Mouse (Mus musculus): Measurements from ENCODE around the gene Pkm. TPM values are rescaled to one million over a fixed set of nuclear protein-coding genes. Genes with fewer than 3 reads are reported as not detected.

Pkm gene
- polyA plus RNA-seq, 1 experiment: 669 TPM

DNA sequence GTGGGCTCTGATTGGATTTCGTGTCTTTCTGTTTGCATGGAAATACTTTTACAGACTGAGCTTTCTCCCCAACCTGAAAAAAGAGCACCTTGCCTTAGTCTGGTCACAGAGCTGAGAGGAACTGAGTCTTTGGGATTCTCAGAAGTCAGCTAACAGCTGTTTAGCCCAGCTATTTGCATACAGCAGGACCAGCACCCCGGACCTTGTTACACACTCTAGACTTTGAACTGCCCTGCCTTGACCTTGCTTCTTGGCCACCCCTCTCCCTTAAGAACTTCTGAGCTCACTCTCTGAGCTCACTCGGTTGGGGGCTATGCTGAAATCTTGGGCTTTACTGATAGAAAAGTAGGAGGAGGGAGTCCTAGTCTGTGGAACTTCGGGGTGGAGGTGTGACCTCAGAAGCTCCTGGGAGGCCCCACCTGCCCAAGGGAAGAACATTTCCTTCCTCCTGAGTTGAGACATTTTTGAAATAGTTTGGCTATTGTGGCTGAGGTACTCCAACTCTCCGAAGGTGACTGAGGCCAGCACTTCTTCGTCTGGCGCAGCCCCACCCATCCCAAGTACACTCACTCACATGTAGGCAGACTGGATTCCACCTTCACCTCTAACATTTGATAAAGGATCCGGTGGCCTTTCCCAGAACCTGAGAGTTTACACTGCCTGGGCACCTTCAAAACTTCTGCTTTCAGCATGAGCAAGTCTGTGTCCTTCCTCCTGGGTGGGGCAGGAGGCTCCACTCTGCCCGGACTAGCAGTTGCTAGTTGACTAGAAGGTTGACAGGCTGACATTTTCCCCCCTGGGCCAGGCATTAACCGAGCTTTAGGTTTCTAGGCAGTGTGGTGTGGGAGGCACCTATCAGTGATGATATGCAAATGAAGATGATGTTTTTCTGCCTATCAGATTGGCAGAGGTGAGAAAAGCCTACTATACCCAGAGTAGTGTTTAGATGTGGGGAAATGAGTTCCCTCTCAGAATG lies 51.0 kb downstream of the Pkm start:
- no peak overlapping the region for H3K27ac ChIP-seq (ENCODE audit: insufficient read depth, low read depth, low read length)
- H3K27me3 ChIP-seq (replicated peaks; ENCODE audit: control insufficient read depth, insufficient read depth, low read length): no peaks in the 10 kb centered on the region
- peaks cover 14% of the 10 kb centered on the region; the same call in 1 of the 2 replicates for H3K4me1 ChIP-seq (ENCODE audit: control insufficient read depth, insufficient read depth, low read length)
- peak; percentile 82 for DNase-seq
- no peak overlapping the region for H3K4me3 ChIP-seq (ENCODE audit: insufficient read depth, low read depth, low read length)
- TF ChIP-seq CTCF (conservative IDR thresholded peaks at IDR 0.05; ENCODE audit: insufficient read depth, insufficient read length, low read depth, low read length) (no peak), POLR2A (IDR thresholded peaks at IDR 0.05; ENCODE audit: low read depth, low read length) (no peak)
- H3K36me3 ChIP-seq (ENCODE audit: control insufficient read depth, insufficient read depth, low read length): no peaks in the 10 kb centered on the region
- 44% methylated on average over 10 of the region's 10 CpGs for WGBS

DNA sequence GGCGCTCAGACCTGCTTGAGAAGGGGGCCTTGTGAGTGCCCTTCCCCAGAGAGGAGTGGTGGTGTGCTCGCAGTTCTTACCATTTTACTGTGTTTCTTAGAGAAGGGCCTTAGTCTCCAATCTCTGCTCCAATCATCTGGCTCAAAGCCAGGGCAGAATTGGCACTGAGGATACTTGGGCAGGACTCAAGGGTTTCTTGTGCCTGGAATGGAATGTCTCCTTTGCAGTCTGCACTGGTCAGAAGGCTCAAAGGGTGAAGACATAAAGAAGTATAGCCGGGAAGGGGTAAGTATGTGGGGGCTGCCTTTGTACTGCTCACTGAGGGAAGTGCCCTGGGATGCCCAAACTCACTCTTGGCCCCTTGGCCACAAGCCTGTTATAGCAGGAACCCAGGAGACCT lies 53.1 kb downstream of the Pkm start:
- 55% methylated on average over 3 of the region's 3 CpGs for WGBS
- H3K27me3 ChIP-seq (replicated peaks; ENCODE audit: control insufficient read depth, insufficient read depth, low read length): no peaks in the 10 kb centered on the region
- peaks cover 14% of the 10 kb centered on the region; the same call in 1 of the 2 replicates for H3K4me1 ChIP-seq (ENCODE audit: control insufficient read depth, insufficient read depth, low read length)
- no peaks in the 10 kb centered on the region for H3K36me3 ChIP-seq (ENCODE audit: control insufficient read depth, insufficient read depth, low read length)
- H3K27ac ChIP-seq (ENCODE audit: insufficient read depth, low read depth, low read length): no peak overlapping the region
- DNase-seq: peak; percentile 81
- no peak for TF ChIP-seq POLR2A (IDR thresholded peaks at IDR 0.05; ENCODE audit: low read depth, low read length)
- TF ChIP-seq CTCF (conservative IDR thresholded peaks at IDR 0.05; ENCODE audit: insufficient read depth, insufficient read length, low read depth, low read length): no peak
- no peak overlapping the region for H3K4me3 ChIP-seq (ENCODE audit: insufficient read depth, low read depth, low read length)

DNA sequence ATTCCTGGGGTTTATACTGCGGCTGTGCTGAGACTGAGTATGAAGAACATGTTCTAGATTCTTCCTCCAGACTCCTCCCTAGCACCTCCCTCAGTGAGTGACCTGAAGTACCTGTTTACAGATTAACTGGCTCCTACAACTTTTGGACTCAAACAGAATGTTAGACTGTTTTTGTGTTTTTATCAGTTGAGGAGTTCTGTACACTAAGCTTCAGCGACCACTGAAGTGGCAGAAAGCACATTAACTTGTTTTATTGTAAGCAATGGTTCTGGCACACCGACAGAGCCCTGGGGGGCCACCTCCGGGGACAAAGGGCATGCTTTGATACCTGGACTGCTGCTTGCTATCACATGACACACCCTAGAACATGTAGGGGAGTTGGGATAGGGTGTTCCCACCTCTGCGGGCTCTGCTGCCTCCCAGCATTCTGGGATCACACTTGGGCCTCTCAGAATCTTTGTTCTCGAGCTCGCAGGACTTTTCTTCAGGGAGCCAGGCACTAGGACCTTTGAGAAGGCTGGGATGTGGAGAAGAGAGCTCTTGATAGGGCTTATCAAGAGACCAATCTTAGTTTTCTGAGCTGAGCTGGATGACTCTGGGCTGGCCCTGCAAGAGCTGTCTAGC lies 60.2 kb downstream of the Pkm start:
- DNase-seq: peak; percentile 81
- no peak for TF ChIP-seq POLR2A (IDR thresholded peaks at IDR 0.05; ENCODE audit: low read depth, low read length)
- TF ChIP-seq CTCF (conservative IDR thresholded peaks at IDR 0.05; ENCODE audit: insufficient read depth, insufficient read length, low read depth, low read length): no peak

GRCm38 (mm10) chr9:59718237-59718636 lies 62.1 kb downstream of the Pkm start:
- peaks cover 8% of the 10 kb centered on the region for H3K4me1 ChIP-seq (ENCODE audit: control insufficient read depth, insufficient read depth, low read length)
- H3K27me3 ChIP-seq (replicated peaks; ENCODE audit: control insufficient read depth, insufficient read depth, low read length): no peaks in the 10 kb centered on the region
- no peak overlapping the region for H3K4me3 ChIP-seq (ENCODE audit: insufficient read depth, low read depth, low read length)
- H3K36me3 ChIP-seq (ENCODE audit: control insufficient read depth, insufficient read depth, low read length): no peaks in the 10 kb centered on the region
- H3K27ac ChIP-seq (ENCODE audit: insufficient read depth, low read depth, low read length): no peak overlapping the region
- 91% methylated on average over 4 of the region's 4 CpGs for WGBS
- TF ChIP-seq POLR2A (IDR thresholded peaks at IDR 0.05; ENCODE audit: low read depth, low read length) (no peak), CTCF (conservative IDR thresholded peaks at IDR 0.05; ENCODE audit: insufficient read depth, insufficient read length, low read depth, low read length) (no peak)
- no peak for DNase-seq

More for the DNA sequence above, 60.2 kb downstream of the Pkm start:
- H3K27me3 ChIP-seq (replicated peaks; ENCODE audit: control insufficient read depth, insufficient read depth, low read length): no peaks in the 10 kb centered on the region
- 0 out of 2 replicates have a peak overlapping the region, but pooled peaks have one; percentile 6 for H3K27ac ChIP-seq (ENCODE audit: insufficient read depth, low read depth, low read length)
- no peaks in the 10 kb centered on the region for H3K36me3 ChIP-seq (ENCODE audit: control insufficient read depth, insufficient read depth, low read length)
- 32% methylated on average over 7 of the region's 7 CpGs for WGBS
- no peak overlapping the region for H3K4me3 ChIP-seq (ENCODE audit: insufficient read depth, low read depth, low read length)
- peaks cover 8% of the 10 kb centered on the region for H3K4me1 ChIP-seq (ENCODE audit: control insufficient read depth, insufficient read depth, low read length)

DNA sequence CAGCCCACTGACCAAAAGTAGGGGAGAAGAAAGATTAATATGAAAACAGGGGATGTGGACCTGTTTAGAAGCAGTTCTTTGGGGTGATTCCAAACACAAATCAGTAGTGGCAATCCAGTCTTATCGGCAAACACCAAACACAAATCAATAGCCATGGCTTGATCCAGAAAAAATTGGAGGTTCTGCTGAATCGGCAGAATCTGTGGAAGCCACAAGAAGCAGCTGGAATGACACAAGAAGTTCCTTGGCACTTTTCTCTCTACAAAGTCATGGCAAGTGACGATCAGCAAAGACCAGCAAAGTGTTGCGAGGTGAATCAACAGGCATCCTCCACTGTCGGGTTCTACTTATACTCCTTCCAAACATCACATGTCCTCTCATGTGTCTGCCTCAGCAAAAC lies 65.0 kb downstream of the Pkm start:
- no peak for DNase-seq
- WGBS: 76% methylated on average over 5 of the region's 5 CpGs

GRCm38 (mm10) chr9:59723096-59723657 lies 67.0 kb downstream of the Pkm start:
- Histone ChIP-seq H3K36me3 (ENCODE audit: control insufficient read depth, insufficient read depth, low read length) (no peaks in the 10 kb centered on the region), H3K4me1 (ENCODE audit: control insufficient read depth, insufficient read depth, low read length) (peaks cover 33% of the 10 kb centered on the region), H3K27me3 (replicated peaks; ENCODE audit: control insufficient read depth, insufficient read depth, low read length) (no peaks in the 10 kb centered on the region), H3K27ac (ENCODE audit: insufficient read depth, low read depth, low read length) (peak overlapping the region; percentile 95), H3K4me3 (ENCODE audit: insufficient read depth, low read depth, low read length) (peak overlapping the region; percentile 13; the same call in 1 of the 2 replicates)
- TF ChIP-seq POLR2A (IDR thresholded peaks at IDR 0.05; ENCODE audit: low read depth, low read length): no peak
- peak; percentile 85 for TF ChIP-seq CTCF (conservative IDR thresholded peaks at IDR 0.05; ENCODE audit: insufficient read depth, insufficient read length, low read depth, low read length)
- WGBS: 5% methylated on average over 10 of the region's 10 CpGs
- peak; percentile 81 for DNase-seq

More for the DNA sequence above, 65.0 kb downstream of the Pkm start:
- Histone ChIP-seq H3K27me3 (replicated peaks; ENCODE audit: control insufficient read depth, insufficient read depth, low read length) (no peaks in the 10 kb centered on the region), H3K4me3 (ENCODE audit: insufficient read depth, low read depth, low read length) (no peak overlapping the region), H3K4me1 (ENCODE audit: control insufficient read depth, insufficient read depth, low read length) (peaks cover 22% of the 10 kb centered on the region), H3K27ac (ENCODE audit: insufficient read depth, low read depth, low read length) (no peak overlapping the region), H3K36me3 (ENCODE audit: control insufficient read depth, insufficient read depth, low read length) (no peaks in the 10 kb centered on the region)
- TF ChIP-seq CTCF (conservative IDR thresholded peaks at IDR 0.05; ENCODE audit: insufficient read depth, insufficient read length, low read depth, low read length) (no peak), POLR2A (IDR thresholded peaks at IDR 0.05; ENCODE audit: low read depth, low read length) (no peak)
